Mouse (Mus musculus): ENCODE results near the gene Cflar. TPM values are rescaled to one million over a fixed set of nuclear protein-coding genes. Genes with fewer than 3 reads are reported as not detected.
A peak's percentile ranks its signal among the peaks of the same experiment; 100 is the strongest.
"Not testable (repeated sequence)": the region's sequence is repeated elsewhere in the genome, so short reads cannot be mapped to it uniquely, and the experiment has no call there.

Cflar gene
- polyA plus RNA-seq, 1 experiment from 2014 or later = 42.5 TPM

- 73% methylated on average over 7 of the region's 7 CpGs for WGBS
- not testable (repeated sequence) for ATAC-seq (ENCODE audit: low read depth)
Observed at GRCm38 (mm10) chr1:58800644-58801043, 89.3 kb downstream of the Cflar start.

DNA sequence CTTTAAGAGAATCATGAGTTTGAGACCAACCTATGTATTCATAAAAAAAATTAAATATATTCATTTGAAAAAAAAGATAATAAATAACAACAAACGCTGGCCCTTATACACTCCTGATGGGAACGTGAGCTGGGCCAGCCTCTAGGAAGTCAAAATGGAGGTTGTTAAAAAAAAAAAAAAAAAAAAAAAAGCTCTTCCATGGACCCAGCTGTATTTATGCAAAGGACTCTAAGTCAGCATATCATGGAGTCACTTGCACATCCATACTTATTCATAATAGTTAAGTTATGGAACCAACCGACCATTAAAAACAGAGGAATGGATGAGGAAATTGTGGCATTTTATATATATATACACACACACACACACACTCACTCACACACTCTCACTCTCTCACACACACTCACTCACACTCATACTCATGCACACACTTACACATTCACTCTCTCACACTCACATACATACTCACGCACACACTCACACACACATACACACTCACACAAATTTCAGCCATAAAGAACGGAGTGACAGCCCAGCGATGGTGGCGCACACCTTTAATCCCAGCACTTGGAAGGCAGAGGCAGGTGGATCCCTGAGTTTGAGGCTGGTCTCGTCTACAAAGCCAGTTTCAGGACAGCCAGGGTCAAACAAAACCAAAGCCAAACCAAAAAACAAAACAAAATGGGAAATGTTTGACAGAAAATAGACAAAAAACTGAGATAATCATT is 90.4 kb downstream of the Cflar start:
- no peak for ATAC-seq (ENCODE audit: low read depth)
- H3K4me1 ChIP-seq (replicated peaks; ENCODE audit: control insufficient read depth, insufficient read depth, low read length) = peaks cover 3% of the 10 kb centered on the region
- 89% methylated on average over 8 of the region's 8 CpGs for WGBS
- H3K27ac ChIP-seq (ENCODE audit: low read length) = peak overlapping the region; percentile 32
- 0 out of 2 replicates have a peak, but pooled peaks cover 3% of the 10 kb centered on the region for H3K9me3 ChIP-seq (ENCODE audit: control insufficient read depth, low read length)
- H3K36me3 ChIP-seq (ENCODE audit: control insufficient read depth, insufficient read depth, low read length) = peaks cover 8% of the 10 kb centered on the region; the same call in 1 of the 2 replicates
- peak overlapping the region; percentile 35; the same call in 1 of the 2 replicates for H3K4me2 ChIP-seq (ENCODE audit: low read depth, low read length)
- H3K4me3 ChIP-seq (ENCODE audit: low read length) = no peak overlapping the region
- H3K27me3 ChIP-seq (ENCODE audit: control insufficient read depth, insufficient read depth, low read depth, low read length) = no peaks in the 10 kb centered on the region
- no peak overlapping the region; the same call in 1 of the 2 replicates for H3K9ac ChIP-seq (ENCODE audit: low read length)

More at GRCm38 (mm10) chr1:58800644-58801043, 89.3 kb downstream of the Cflar start:
- H3K9me3 ChIP-seq (ENCODE audit: control insufficient read depth, low read length); H3K27me3 ChIP-seq (ENCODE audit: control insufficient read depth, insufficient read depth, low read depth, low read length); H3K36me3 ChIP-seq (ENCODE audit: control insufficient read depth, insufficient read depth, low read length); H3K4me1 ChIP-seq (replicated peaks; ENCODE audit: control insufficient read depth, insufficient read depth, low read length); H3K27ac ChIP-seq (ENCODE audit: low read length); H3K4me2 ChIP-seq (ENCODE audit: low read depth, low read length); H3K4me3 ChIP-seq (ENCODE audit: low read length); H3K9ac ChIP-seq (ENCODE audit: low read length): not testable (repeated sequence)

DNA sequence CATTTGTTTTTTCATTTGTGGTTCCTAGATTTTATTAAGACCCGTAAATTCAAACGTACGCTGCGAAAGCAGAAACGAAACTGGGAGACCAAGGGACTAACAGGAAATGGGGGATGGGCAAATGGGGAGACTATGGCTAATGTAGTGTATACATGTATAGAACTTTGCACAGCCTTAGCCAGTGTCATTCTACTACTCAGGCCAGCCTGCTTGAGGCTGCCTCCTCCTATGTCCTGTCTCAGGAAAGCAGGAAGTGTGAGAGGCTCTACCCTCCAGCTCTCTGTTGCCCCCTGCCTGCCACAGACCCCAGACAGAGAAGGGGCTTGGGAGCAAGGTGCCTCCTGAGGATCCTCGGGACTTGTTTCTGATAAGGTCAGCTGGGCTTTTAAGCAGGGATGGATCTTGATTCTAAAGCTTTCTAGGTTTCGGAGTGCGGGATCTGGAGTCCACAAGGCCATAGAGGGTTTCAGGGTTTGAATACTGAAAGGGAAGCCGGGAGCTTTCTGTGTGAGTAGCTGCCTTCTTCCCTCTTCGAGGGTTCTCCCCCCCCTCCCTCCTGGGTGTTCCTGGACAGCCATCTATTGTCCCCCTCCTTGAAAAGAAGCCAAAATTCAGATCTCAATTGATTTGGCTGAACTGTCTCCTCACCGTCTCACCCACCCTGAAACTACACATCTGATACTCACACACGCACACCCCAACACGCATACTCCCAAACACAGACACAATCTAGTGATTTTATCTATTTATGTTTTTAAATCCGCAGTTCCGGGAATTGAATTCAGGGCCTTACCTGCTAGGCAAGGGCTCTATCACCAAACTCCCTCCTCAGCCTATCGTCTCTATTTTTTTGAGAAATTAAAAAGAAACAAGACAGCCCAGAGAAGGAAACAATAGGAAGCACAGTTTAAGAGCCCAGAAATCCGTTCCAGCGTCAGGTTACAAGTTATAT is 91.3 kb downstream of the Cflar start:
- Histone ChIP-seq H3K4me2 (ENCODE audit: low read depth, low read length) (0 out of 2 replicates have a peak overlapping the region, but pooled peaks have one; percentile 5), H3K27me3 (ENCODE audit: control insufficient read depth, insufficient read depth, low read depth, low read length) (no peaks in the 10 kb centered on the region), H3K27ac (ENCODE audit: low read length) (peak overlapping the region; percentile 57), H3K36me3 (ENCODE audit: control insufficient read depth, insufficient read depth, low read length) (peaks cover 11% of the 10 kb centered on the region; the same call in 1 of the 2 replicates), H3K9me3 (ENCODE audit: control insufficient read depth, low read length) (0 out of 2 replicates have a peak, but pooled peaks cover 3% of the 10 kb centered on the region), H3K4me1 (replicated peaks; ENCODE audit: control insufficient read depth, insufficient read depth, low read length) (no peaks in the 10 kb centered on the region), H3K9ac (ENCODE audit: low read length) (peak overlapping the region; percentile 7; the same call in 1 of the 2 replicates), H3K4me3 (ENCODE audit: low read length) (no peak overlapping the region; the same call in 1 of the 2 replicates)
- ATAC-seq (ENCODE audit: low read depth) = peak; percentile 89
- WGBS = 74% methylated on average over 18 of the region's 18 CpGs

DNA sequence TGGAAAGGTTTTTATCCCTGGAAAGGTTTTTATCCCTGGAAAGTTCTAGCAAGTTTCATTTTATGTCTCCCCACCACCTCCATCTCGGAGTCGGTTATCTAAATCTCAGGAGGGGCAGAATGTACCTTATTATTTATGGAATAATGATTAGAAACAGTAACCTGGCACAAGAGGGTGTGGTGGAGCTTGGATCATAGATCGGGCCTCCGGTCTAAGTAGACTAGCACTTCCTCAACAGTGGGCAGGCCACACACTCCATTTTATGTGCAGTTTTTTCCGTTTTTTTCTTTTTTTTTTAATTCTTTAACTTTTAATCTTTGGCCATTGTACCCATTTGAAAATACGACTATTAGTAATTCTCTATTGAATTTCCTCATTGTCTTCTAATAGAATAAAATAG is 92.2 kb downstream of the Cflar start:
- 89% methylated on average over 6 of the region's 6 CpGs for WGBS
- ATAC-seq (ENCODE audit: low read depth) = no peak

GRCm38 (mm10) chr1:58806651-58807050 is 95.3 kb downstream of the Cflar start:
- H3K27me3 ChIP-seq (ENCODE audit: control insufficient read depth, insufficient read depth, low read depth, low read length) = no peaks in the 10 kb centered on the region
- no peak for ATAC-seq (ENCODE audit: low read depth)
- no peaks in the 10 kb centered on the region for H3K4me1 ChIP-seq (replicated peaks; ENCODE audit: control insufficient read depth, insufficient read depth, low read length)
- no peak overlapping the region for H3K4me3 ChIP-seq (ENCODE audit: low read length)
- WGBS = 67% methylated on average over 3 of the region's 3 CpGs
- H3K27ac ChIP-seq (ENCODE audit: low read length) = no peak overlapping the region
- H3K36me3 ChIP-seq (ENCODE audit: control insufficient read depth, insufficient read depth, low read length) = peaks cover 8% of the 10 kb centered on the region
- peaks cover 2% of the 10 kb centered on the region; the same call in 1 of the 2 replicates for H3K9me3 ChIP-seq (ENCODE audit: control insufficient read depth, low read length)
- H3K4me2 ChIP-seq (ENCODE audit: low read depth, low read length) = no peak overlapping the region
- H3K9ac ChIP-seq (ENCODE audit: low read length) = no peak overlapping the region

More for the DNA sequence above, 92.2 kb downstream of the Cflar start:
- Histone ChIP-seq H3K4me1 (replicated peaks; ENCODE audit: control insufficient read depth, insufficient read depth, low read length) (no peaks in the 10 kb centered on the region), H3K4me2 (ENCODE audit: low read depth, low read length) (no peak overlapping the region), H3K27ac (ENCODE audit: low read length) (no peak overlapping the region), H3K36me3 (ENCODE audit: control insufficient read depth, insufficient read depth, low read length) (peaks cover 15% of the 10 kb centered on the region), H3K4me3 (ENCODE audit: low read length) (no peak overlapping the region), H3K9ac (ENCODE audit: low read length) (no peak overlapping the region), H3K27me3 (ENCODE audit: control insufficient read depth, insufficient read depth, low read depth, low read length) (no peaks in the 10 kb centered on the region), H3K9me3 (ENCODE audit: control insufficient read depth, low read length) (peaks cover 4% of the 10 kb centered on the region; the same call in 1 of the 2 replicates)

Other genes starting within 250 kb of the Cflar start
- 24.1 and 25.7 TPM in 2 replicates for gene Orc2, start 206.4 kb upstream of the Cflar start, polyA plus RNA-seq (2015; fragmentation: Nextera tagmentation; extraction: Ambion mirVana)
- 7.2 and 8.7 TPM in 2 replicates for gene Fam126b, start 125.2 kb upstream of the Cflar start, polyA plus RNA-seq (2015; fragmentation: Nextera tagmentation; extraction: Ambion mirVana)
- 176 and 178 TPM in 2 replicates for gene Ndufb3, start 125.1 kb upstream of the Cflar start, polyA plus RNA-seq (2015; fragmentation: Nextera tagmentation; extraction: Ambion mirVana)
- 0.23 TPM in 1 of 2 replicates, not detected in the other for gene Als2cr12, start 15.5 kb upstream of the Cflar start, polyA plus RNA-seq (2015; fragmentation: Nextera tagmentation; extraction: Ambion mirVana)
- gene Casp8, start 83.9 kb downstream of the Cflar start, polyA plus RNA-seq (2015; fragmentation: Nextera tagmentation; extraction: Ambion mirVana) = 54.7 TPM in 2 replicates

All from lung, embryonic 16.5 days (tissue).